Mouse (Mus musculus) embryonic fibroblast, embryonic 13.5 days (primary cell): Measurements from ENCODE around the gene Lzts2.
A peak's percentile ranks its signal among the peaks of the same experiment; 100 is the strongest.

Experiments
- CTCF ChIP-seq: IDR thresholded peaks from 2 replicates; pipeline ENCODE4 v1.5.1; 2011; ENCODE audit warnings: mild to moderate bottlenecking, control low read depth, low read length, moderate library complexity, borderline replicate concordance; ENCODE audit not compliant: insufficient read depth
- POLR2A ChIP-seq: IDR thresholded peaks from 2 replicates; pipeline ENCODE4 v1.6.1; 2011; ENCODE audit warnings: low read depth, mild to moderate bottlenecking, control low read depth, low read length, moderate library complexity

DNA sequence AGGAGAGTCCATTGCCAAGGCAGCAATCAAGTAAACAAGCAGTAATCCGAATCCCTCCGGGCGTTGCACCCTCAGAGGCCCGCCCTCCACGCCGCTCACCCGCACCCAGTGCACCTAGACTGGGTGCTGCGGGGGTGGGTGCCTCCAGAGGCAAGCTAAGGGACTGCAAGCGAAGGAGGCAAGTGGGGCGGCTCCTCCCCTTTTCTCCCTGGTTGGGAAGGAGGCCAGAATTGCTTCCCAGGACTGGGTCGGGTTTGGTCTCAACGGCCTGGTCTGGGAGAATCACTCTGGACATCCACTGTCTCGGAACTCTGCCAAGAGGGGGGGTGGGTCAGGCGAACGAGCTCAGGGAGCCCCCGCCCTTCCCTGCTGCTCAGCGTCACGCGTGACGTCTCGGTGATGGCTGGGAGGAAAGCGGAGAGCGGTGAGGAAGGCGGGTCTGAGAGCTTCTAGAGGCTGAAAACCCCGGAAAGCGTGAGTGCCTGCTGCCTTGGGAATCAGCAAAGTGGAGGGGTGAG, 33.3 kb downstream of the Lzts2 start, which contains the start of gene Sfxn3:
- peak; percentile 82 for TF ChIP-seq POLR2A
- peak; percentile 21; the same call in 1 of the 2 replicates for TF ChIP-seq CTCF
